19 mouse cellular contexts compared by ENCODE assay signal in genomic region chr19:21858846-21859521, GRCm38 (mm10).
DNase-seq lines count a peak whose midpoint lies in the region; ATAC-seq and TF ChIP-seq lines count a peak whose summit lies in the region.
"Had no signal": no experiment of that assay in that cellular context is flagged by ENCODE, and none has a peak within 500 bp of the region (broad histone marks: within the 10 kb centered on the region; RNA-seq: fewer than 3 reads in every experiment).

No protein-coding gene starts in this region.

- peaks cover 51% of the 10 kb centered on the region for H3K36me3 ChIP-seq in heart, postnatal 0 days (replicated peaks; ENCODE audit: control insufficient read depth, insufficient read depth, low read length)
- peaks cover 11% of the 10 kb centered on the region for H3K36me3 ChIP-seq in lung, embryonic 16.5 days (ENCODE audit: control insufficient read depth, insufficient read depth, low read length)
- H3K36me3 ChIP-seq in stomach, embryonic 15.5 days: peaks cover 3% of the 10 kb centered on the region; the same call in 1 of the 2 replicates
- H3K36me3 ChIP-seq in liver, postnatal 0 days (replicated peaks; ENCODE audit: insufficient read depth, low read length): peaks cover 28% of the 10 kb centered on the region

- WGBS in heart, postnatal 0 days: 33% methylated on average over 12 of the region's 12 CpGs
- 46% methylated on average over 12 of the region's 12 CpGs for WGBS in lung, embryonic 16.5 days
- 49% methylated on average over 12 of the region's 12 CpGs for WGBS in stomach, embryonic 15.5 days
- 77% methylated on average over 12 of the region's 12 CpGs for WGBS in liver, postnatal 0 days (ENCODE audit: insufficient replicate concordance)

- H3K4me2 ChIP-seq in heart, postnatal 0 days (ENCODE audit: low read depth, low read length): no peak overlapping the region
- peak overlapping the region; percentile 33; the same call in 1 of the 2 replicates for H3K4me2 ChIP-seq in lung, embryonic 16.5 days (ENCODE audit: low read depth, low read length)
- no peak overlapping the region for H3K4me2 ChIP-seq in stomach, embryonic 15.5 days
- no peak overlapping the region for H3K4me2 ChIP-seq in liver, postnatal 0 days (ENCODE audit: low read depth, low read length)
- H3K4me2 ChIP-seq: hindbrain, embryonic 12.5 days; liver, embryonic 11.5 days had no signal

- intact Hi-C loops in heart, postnatal 14 days (cut with DNase I): loop anchor here (10.0 kb wide), 1 partner anchor 86 kb away; no protein-coding TSS in a partner anchor

- DNase-seq in heart, adult 11 months: peak; percentile 54
- DNase-seq in heart, postnatal 14 days: no peak
- DNase-seq in heart, postnatal 0 days (ENCODE audit: low spot score): no peak
- DNase-seq in heart, postnatal 4 days: no peak
- no peak for DNase-seq in liver, postnatal 0 days
- DNase-seq in right cerebral cortex, postnatal 10 days (ENCODE audit: low spot score in 2 of 2): no peak
- DNase-seq: cerebellum, adult 8-10 months; gastrocnemius, postnatal 10 days; left cerebral cortex, postnatal 4 days; right cerebral cortex, adult 18-20 months; spleen, adult 18-20 months; thymus, postnatal 36 days had no signal

- no peak overlapping the region for H3K27ac ChIP-seq in heart, postnatal 0 days (ENCODE audit: low read depth)
- H3K27ac ChIP-seq in lung, embryonic 16.5 days (ENCODE audit: low read length): peak overlapping the region; percentile 82
- no peak overlapping the region for H3K27ac ChIP-seq in stomach, embryonic 15.5 days
- no peak overlapping the region for H3K27ac ChIP-seq in liver, postnatal 0 days (ENCODE audit: low read depth)
- H3K27ac ChIP-seq: hindbrain, embryonic 12.5 days; layer of hippocampus, adult 2 months had no signal

- no peak overlapping the region for H3K4me3 ChIP-seq in heart, postnatal 0 days (ENCODE audit: low read depth, low read length)
- H3K4me3 ChIP-seq in lung, embryonic 16.5 days (ENCODE audit: low read length): no peak overlapping the region
- no peak overlapping the region for H3K4me3 ChIP-seq in stomach, embryonic 15.5 days (replicated peaks)
- H3K4me3 ChIP-seq in liver, postnatal 0 days (ENCODE audit: low read depth, low read length): no peak overlapping the region
- H3K4me3 ChIP-seq: hindbrain, embryonic 12.5 days; layer of hippocampus, adult 2 months had no signal

- TF ChIP-seq CTCF in heart, postnatal 0 days (IDR thresholded peaks at IDR 0.05; ENCODE audit: low read depth): no peak
- no peak for TF ChIP-seq CTCF in liver, postnatal 0 days (IDR thresholded peaks at IDR 0.05; ENCODE audit: low read depth)

- peaks cover 6% of the 10 kb centered on the region; the same call in 1 of the 2 replicates for H3K4me1 ChIP-seq in heart, postnatal 0 days (ENCODE audit: control insufficient read depth, insufficient read depth)
- H3K4me1 ChIP-seq in lung, embryonic 16.5 days (replicated peaks; ENCODE audit: control insufficient read depth, insufficient read depth, low read length): 0 out of 2 replicates have a peak, but pooled peaks cover 2% of the 10 kb centered on the region
- no peaks in the 10 kb centered on the region for H3K4me1 ChIP-seq in stomach, embryonic 15.5 days
- no peaks in the 10 kb centered on the region for H3K4me1 ChIP-seq in liver, postnatal 0 days (ENCODE audit: insufficient read depth)
- H3K4me1 ChIP-seq: hindbrain, embryonic 12.5 days had no signal

- H3K27me3 ChIP-seq in heart, postnatal 0 days (ENCODE audit: control insufficient read depth, insufficient read depth, low read length): no peaks in the 10 kb centered on the region
- H3K27me3 ChIP-seq in lung, embryonic 16.5 days (ENCODE audit: control insufficient read depth, insufficient read depth, low read depth, low read length): no peaks in the 10 kb centered on the region
- H3K27me3 ChIP-seq in stomach, embryonic 15.5 days (replicated peaks): no peaks in the 10 kb centered on the region
- no peaks in the 10 kb centered on the region for H3K27me3 ChIP-seq in liver, postnatal 0 days (ENCODE audit: insufficient read depth, low read length)
- H3K27me3 ChIP-seq: hindbrain, embryonic 12.5 days had no signal

- H3K9me3 ChIP-seq in heart, postnatal 0 days (replicated peaks; ENCODE audit: control insufficient read depth, low read length): no peaks in the 10 kb centered on the region; the same call in 1 of the 2 replicates
- peaks cover 4% of the 10 kb centered on the region; the same call in 1 of the 2 replicates for H3K9me3 ChIP-seq in lung, embryonic 16.5 days (ENCODE audit: control insufficient read depth, low read length)
- no peaks in the 10 kb centered on the region for H3K9me3 ChIP-seq in stomach, embryonic 15.5 days
- H3K9me3 ChIP-seq in liver, postnatal 0 days (ENCODE audit: low read length): no peaks in the 10 kb centered on the region
- H3K9me3 ChIP-seq: hindbrain, embryonic 12.5 days had no signal

- peak; percentile 14; the same call in 1 of the 2 replicates for ATAC-seq in heart, postnatal 0 days (ENCODE audit: insufficient read depth, low read depth)
- ATAC-seq in lung, embryonic 16.5 days (ENCODE audit: low read depth): peak; percentile 96
- peak; percentile 27; the same call in 1 of the 2 replicates for ATAC-seq in stomach, embryonic 15.5 days (ENCODE audit: insufficient read depth, low FRiP score, low read depth)
- ATAC-seq in liver, postnatal 0 days: no peak
- ATAC-seq: inflammation-experienced regulatory T-cells, adult 6 months; midbrain, embryonic 16.5 days had no signal

- H3K9ac ChIP-seq in heart, postnatal 0 days (replicated peaks; ENCODE audit: low read depth, low read length): no peak overlapping the region
- H3K9ac ChIP-seq in lung, embryonic 16.5 days (ENCODE audit: low read length): no peak overlapping the region
- H3K9ac ChIP-seq in stomach, embryonic 15.5 days: no peak overlapping the region
- no peak overlapping the region for H3K9ac ChIP-seq in liver, postnatal 0 days (replicated peaks)
- H3K9ac ChIP-seq: hindbrain, embryonic 12.5 days had no signal

- no peak for TF ChIP-seq EP300 in heart, postnatal 0 days (IDR thresholded peaks at IDR 0.05; ENCODE audit: low read depth)
- TF ChIP-seq EP300 in liver, postnatal 0 days (IDR thresholded peaks at IDR 0.05; ENCODE audit: low read depth): no peak
